Mouse (Mus musculus): Measurements from ENCODE around the gene Rasl10a.

GRCm38 (mm10) chr11:5016286-5016685 is 41.6 kb upstream of the Rasl10a start:
- no peak for TF ChIP-seq CTCF (IDR thresholded peaks at IDR 0.05; ENCODE audit: low read depth)
- TF ChIP-seq EP300 (IDR thresholded peaks at IDR 0.05; ENCODE audit: low read depth) = no peak
